Mouse (Mus musculus): ENCODE measurements at regions not wholly inside any gene's neighbourhood (a gene's known extent, or its start where the extent isn't known, plus 50 kb on each side); places are given as distances from the start of the nearest gene placed in this dataset.
A peak's percentile ranks its signal among the peaks of the same experiment; 100 is the strongest.

DNA sequence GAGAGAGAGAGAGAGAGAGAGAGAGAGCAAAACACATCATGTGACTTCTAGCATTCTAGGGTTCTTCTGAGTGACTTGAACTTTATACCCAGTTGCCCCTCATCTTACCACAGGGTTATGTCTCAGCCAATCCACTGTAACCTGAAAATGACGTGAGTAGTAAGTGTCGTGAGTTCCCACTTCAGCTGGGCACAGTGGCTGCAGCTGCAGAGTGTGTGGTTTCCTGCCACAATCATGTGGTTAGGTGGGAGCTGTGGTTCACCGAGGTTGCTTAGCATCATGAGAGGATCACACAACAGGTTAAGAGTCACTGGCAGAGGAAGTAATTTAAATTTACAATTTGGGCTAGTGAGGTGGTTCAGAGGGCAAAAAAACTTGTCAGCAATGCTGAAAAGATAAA, 253.1 kb upstream of the Xylt1 start:
- DNase-seq: no peak

DNA sequence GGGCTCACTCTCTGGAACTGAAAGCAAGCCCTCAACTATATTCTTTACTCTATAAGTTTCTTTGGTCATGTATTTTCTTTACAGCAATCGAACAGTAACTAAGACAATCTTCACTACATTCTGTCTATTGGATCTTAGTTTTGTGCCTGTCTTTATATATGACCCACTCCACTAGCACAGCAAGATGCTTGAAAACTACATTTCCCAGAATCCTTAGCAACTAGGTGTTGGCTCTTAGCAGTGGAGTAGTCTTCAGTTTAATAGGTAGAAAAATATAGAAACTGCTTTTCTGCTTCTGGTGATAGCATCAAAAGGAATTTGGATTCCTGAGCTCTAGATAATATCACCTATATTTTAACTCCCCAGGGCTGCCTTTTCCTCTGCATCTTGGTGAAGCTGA, 245.9 kb upstream of the Xylt1 start:
- DNase-seq: no peak

- DNase-seq: no peak
These were observed 242.1 kb upstream of the Xylt1 start for GRCm38 (mm10) chr7:117138681-117139080.

- peak; percentile 84 for DNase-seq
These were observed 241.4 kb upstream of the Xylt1 start for GRCm38 (mm10) chr7:117139245-117139970.

DNA sequence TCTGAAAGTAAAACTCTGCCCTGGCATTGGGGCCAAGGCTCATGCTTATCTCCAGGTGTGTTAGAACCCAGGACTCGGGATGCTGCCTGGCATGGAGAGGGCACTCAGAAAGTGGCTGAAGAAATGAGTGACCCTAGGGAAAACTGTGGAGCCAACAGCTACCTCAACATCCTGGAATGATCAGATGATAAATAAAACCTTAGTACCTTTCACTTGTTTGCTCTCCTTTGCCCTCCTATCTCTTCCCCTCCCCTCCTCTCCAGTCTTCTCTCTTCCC, 240.9 kb upstream of the Xylt1 start:
- DNase-seq: no peak

DNA sequence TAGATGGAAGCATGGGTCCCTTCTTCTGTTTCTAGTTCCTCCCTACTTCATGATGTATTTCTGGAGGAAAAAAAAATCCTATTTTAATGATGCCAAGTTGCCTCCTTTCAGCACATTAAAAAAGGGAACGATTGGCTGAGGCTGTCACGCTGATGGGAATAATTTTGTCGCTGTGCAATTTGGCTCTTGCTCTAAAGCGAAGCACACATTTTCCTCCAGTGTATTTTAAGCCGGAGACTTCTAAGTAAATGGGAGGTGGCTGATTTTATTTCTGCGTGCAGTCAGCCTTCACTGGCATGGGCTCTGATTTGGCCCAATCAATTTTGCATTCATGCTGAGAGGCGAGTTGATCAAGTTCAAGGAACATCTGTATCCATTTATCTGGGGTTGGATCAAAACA, 234.0 kb upstream of the Xylt1 start:
- DNase-seq: no peak

- DNase-seq: peak; percentile 9
These were observed 230.4 kb upstream of the Xylt1 start for GRCm38 (mm10) chr7:117150355-117150754.

DNA sequence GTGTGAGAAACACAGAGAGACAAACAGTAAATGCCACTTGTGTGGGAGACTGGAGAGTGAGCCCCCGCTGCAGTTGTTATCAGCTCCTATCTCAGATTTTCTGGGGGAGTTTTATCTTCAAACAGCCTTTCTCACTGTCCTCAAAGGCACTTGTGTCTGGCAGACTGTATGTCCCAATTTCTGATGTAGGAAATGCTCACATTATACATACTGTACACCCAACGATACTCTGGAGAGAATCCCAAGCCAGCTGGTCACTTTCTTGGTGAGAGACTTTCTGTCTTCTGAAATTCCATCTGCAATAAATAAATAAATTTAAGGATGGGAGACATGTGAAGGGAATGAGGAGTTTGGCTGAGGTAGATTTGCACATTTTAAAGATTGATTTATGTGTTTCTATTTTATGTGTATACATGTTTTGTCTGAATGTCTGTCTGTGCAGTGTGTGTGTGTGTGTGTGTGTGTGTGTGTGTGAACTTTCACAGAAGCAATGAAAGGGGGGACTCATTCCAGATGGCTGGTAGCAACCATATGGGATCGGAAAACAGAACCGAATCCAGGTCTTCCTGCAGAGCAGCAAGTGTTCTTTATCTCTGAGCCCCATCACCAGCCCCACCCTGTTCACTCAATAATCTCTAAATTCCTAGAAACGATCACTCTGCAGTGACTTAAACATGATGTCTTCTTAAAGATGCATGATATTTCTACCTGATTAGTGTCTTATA, 226.8 kb upstream of the Xylt1 start:
- peak; percentile 46 for DNase-seq

DNA sequence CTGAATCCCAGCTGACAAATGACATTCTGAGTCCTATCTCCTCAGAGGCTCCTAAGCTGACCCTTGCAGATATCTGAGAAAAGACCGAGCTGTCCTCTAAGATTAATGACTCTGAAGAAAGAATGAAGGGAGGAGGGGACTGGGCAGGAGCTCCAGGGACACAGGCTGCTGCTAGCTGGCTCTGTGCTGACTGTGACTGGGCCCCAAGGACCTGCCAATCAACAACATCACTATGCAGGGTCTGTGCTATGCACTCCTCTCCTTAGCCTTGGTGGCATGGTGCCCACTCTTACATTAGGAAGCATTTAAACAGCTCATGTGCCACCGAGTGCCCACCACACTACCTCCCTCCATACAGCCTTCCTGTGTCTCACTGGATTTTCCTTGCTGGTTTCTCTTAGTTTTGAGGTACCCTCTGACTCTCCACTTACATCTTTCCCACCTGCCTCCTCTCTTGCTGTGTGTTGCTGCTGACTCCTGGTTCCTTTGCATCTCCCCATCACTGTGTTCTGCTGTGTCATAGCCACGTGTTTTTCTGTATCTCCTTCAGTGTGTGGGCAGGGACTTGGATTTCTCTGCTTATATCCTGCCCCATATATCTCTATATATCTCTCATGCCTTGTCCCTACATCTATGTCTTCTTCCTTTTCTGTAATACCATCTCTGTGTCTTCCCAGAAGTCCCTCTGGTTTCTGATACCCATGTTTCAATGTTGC, 219.4 kb upstream of the Xylt1 start:
- no peak for DNase-seq

GRCm38 (mm10) chr7:117174811-117175422, 205.9 kb upstream of the Xylt1 start:
- peak; percentile 33 for DNase-seq

- DNase-seq: no peak
These were observed 196.8 kb upstream of the Xylt1 start for GRCm38 (mm10) chr7:117184011-117184410.

GRCm38 (mm10) chr7:117185891-117186290, 194.9 kb upstream of the Xylt1 start:
- peak; percentile 46 for DNase-seq

GRCm38 (mm10) chr7:117196611-117197010, 184.2 kb upstream of the Xylt1 start:
- no peak for DNase-seq

- no peak for DNase-seq
These were observed 154.5 kb upstream of the Xylt1 start for GRCm38 (mm10) chr7:117226294-117226693.

DNA sequence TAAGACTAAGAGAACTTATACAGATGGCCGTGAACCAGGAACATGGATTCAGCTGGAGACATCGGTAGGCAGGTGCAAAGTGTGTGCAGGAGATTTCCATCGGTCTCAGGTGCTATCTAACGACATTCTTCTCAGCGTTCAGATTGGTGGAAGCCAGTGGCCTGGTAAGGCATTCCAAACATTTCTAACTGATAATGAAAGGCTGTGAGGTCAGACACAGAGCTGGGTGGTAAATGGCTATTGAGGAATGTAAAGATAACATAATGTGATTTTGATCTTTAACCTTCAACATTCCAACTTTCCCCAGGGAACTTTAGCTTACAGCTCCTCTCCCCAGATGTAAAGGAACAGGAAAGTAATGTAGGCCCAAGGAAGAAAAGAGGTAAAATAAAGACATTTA, 151.2 kb upstream of the Xylt1 start:
- DNase-seq: no peak

- DNase-seq: no peak
These were observed 124.0 kb upstream of the Xylt1 start for GRCm38 (mm10) chr7:117256819-117257218.

DNA sequence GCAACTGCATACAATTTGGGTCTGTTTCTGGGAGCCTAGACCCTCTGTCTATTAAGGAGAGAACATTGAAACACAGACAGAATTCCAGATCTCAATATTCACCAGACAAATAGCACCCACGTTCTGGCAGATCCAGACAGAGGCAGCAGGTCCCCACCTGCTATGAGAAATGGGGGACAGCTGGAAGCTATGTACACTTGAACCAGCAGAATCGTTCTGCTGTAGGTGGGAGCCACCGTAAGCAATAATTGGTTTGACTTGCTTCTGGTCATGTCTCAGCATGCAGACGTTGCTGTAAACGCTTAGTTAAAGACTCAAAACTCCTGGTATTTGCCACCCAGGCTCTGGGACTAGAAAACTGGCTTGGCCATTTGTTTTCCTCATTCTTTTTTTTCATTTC, 122.2 kb upstream of the Xylt1 start:
- peak; percentile 59 for DNase-seq

GRCm38 (mm10) chr7:117259151-117259550, 121.6 kb upstream of the Xylt1 start:
- peak; percentile 60 for DNase-seq

- no peak for DNase-seq
These were observed 121.0 kb upstream of the Xylt1 start for GRCm38 (mm10) chr7:117259674-117260294.

GRCm38 (mm10) chr7:117260596-117260995, 120.2 kb upstream of the Xylt1 start:
- DNase-seq: no peak

DNA sequence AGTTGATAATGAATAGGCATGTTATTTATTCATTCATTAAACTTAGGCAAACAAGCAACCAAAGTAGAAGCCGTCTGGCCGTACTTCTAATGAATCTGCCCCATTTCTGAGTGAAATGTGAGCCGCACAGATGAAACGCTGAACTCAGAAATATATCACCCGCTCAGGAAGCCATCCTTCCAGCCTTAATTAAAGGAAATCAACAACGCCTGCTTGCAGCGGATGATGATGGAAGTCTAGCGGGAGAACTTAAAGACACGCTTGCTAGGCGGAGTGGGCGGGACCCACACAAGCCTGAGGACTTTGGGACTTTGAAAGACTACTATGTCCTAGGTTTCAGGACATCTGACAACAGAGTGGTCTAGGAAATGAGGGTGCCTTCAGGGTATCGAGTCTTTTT, 117.7 kb upstream of the Xylt1 start:
- DNase-seq: no peak

- DNase-seq: no peak
These were observed 116.4 kb upstream of the Xylt1 start for GRCm38 (mm10) chr7:117264341-117264740.

GRCm38 (mm10) chr7:117268096-117268495, 112.7 kb upstream of the Xylt1 start:
- DNase-seq: no peak

All from layer of hippocampus, adult 9-11 months (tissue).